Mouse (Mus musculus) midbrain, embryonic 13.5 days (tissue): Measurements from ENCODE around the gene Itpr2. TPM values are rescaled to one million over a fixed set of nuclear protein-coding genes. Genes with fewer than 3 reads are reported as not detected.

Source experiments
- ATAC-seq: fragments of 200-750 bp; cut with Nextera tagmentation; 2 replicates; pipeline ENCODE4 v1.8.0; 2017; ENCODE audit warnings: mild to moderate bottlenecking, moderate TSS enrichment, moderate library complexity
- H3K27ac ChIP-seq: fragments of 300-500 bp; sonication (generic); 2 replicates; pipeline ENCODE4 v1.5.1; 2015; ENCODE audit warnings: inconsistent platforms, mild to moderate bottlenecking, moderate library complexity
- H3K27me3 ChIP-seq: fragments of 300-500 bp; sonication (generic); 2 replicates; pipeline ENCODE4 v1.6.1; 2015; ENCODE audit warnings: mild to moderate bottlenecking, inconsistent platforms
- H3K36me3 ChIP-seq: fragments of 300-500 bp; sonication (generic); 2 replicates; pipeline ENCODE4 v1.6.1; 2015; ENCODE audit warnings: mild to moderate bottlenecking, inconsistent platforms
- H3K4me1 ChIP-seq: fragments of 300-500 bp; sonication (generic); replicated peaks from 2 replicates; pipeline ENCODE4 v1.6.1; 2015; ENCODE audit warnings: inconsistent platforms
- H3K4me2 ChIP-seq: fragments of 300-500 bp; sonication (generic); replicated peaks from 2 replicates; pipeline ENCODE4 v1.6.1; 2015; ENCODE audit warnings: moderate library complexity, mild to moderate bottlenecking, inconsistent platforms
- H3K4me3 ChIP-seq: fragments of 300-500 bp; sonication (generic); replicated peaks from 2 replicates; pipeline ENCODE4 v1.5.1; 2015; ENCODE audit warnings: mild to moderate bottlenecking, inconsistent platforms
- H3K9ac ChIP-seq: fragments of 300-500 bp; sonication (generic); replicated peaks from 2 replicates; pipeline ENCODE4 v1.6.1; 2015; ENCODE audit warnings: mild to moderate bottlenecking, inconsistent platforms
- H3K9me3 ChIP-seq: fragments of 300-500 bp; sonication (generic); 2 replicates; pipeline ENCODE4 v1.6.1; 2016; ENCODE audit warnings: mild to moderate bottlenecking, inconsistent platforms
- WGBS: fragments of 180-500 bp; shearing (Covaris S2); methylation state at CpG from one replicate; pipeline ENCODE4 v1.1.7; 2015; 5-methylcytosine and 5-hydroxymethylcytosine counted together
- polyA plus RNA-seq: library from polyadenylated mRNA; unstranded; fragments of >200 nt; fragmentation: Nextera tagmentation; extraction: Ambion mirVana; gene quantifications from 2 replicates; pipeline ENCODE4 v1.2.1, GENCODE M21; 2015

The Itpr2 gene
- polyA plus RNA-seq, 1 experiment from 2014 or later = 4.5 TPM

- Histone ChIP-seq H3K4me3 (no peak overlapping the region), H3K27me3 (no peaks in the 10 kb centered on the region), H3K4me1 (peaks cover 5% of the 10 kb centered on the region), H3K36me3 (no peaks in the 10 kb centered on the region), H3K4me2 (no peak overlapping the region), H3K9ac (no peak overlapping the region), H3K27ac (no peak overlapping the region), H3K9me3 (no peaks in the 10 kb centered on the region)
- no peak for ATAC-seq
- 90% methylated on average over 6 of the region's 6 CpGs for WGBS
Measured at GRCm38 (mm10) chr6:146120172-146120571, 381.9 kb downstream of the Itpr2 start.

GRCm38 (mm10) chr6:146114731-146115302, 387.2 kb downstream of the Itpr2 start:
- Histone ChIP-seq H3K9ac (peak overlapping the region; percentile 48; the same call in 1 of the 2 replicates), H3K4me3 (no peak overlapping the region), H3K36me3 (no peaks in the 10 kb centered on the region), H3K27ac (peak overlapping the region; percentile 20; the same call in 1 of the 2 replicates), H3K4me1 (peaks cover 51% of the 10 kb centered on the region), H3K9me3 (no peaks in the 10 kb centered on the region), H3K4me2 (peak overlapping the region; percentile 42), H3K27me3 (no peaks in the 10 kb centered on the region)
- ATAC-seq = peak; percentile 81
- WGBS = 2% methylated on average over 12 of the region's 12 CpGs

DNA sequence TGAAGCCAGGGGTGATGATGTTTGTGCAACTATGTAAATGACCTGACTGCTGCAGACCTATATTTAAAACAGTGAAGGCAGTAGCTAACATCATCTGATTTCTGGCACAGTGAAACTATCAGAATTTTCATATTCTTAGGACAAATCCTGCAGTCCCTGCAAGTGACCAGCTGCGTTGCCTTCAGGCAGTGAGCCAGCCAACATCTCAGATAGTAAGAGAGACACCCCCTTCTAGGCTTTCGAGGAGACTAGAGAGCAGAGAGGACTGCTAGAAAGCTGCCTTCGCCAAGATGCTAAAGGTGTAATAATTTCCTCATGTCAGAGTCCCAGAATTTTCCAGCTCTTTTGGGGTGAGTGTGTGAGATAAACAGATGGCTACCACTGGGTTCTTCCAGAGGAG, 388.0 kb downstream of the Itpr2 start:
- no peak for ATAC-seq
- Histone ChIP-seq H3K27me3 (no peaks in the 10 kb centered on the region), H3K4me1 (peaks cover 51% of the 10 kb centered on the region), H3K9ac (no peak overlapping the region), H3K4me2 (no peak overlapping the region), H3K27ac (no peak overlapping the region; the same call in 1 of the 2 replicates), H3K9me3 (no peaks in the 10 kb centered on the region), H3K4me3 (no peak overlapping the region), H3K36me3 (no peaks in the 10 kb centered on the region)
- 72% methylated on average over 3 of the region's 3 CpGs for WGBS

- Histone ChIP-seq H3K9ac (no peak overlapping the region), H3K4me1 (peaks cover 51% of the 10 kb centered on the region), H3K27ac (no peak overlapping the region), H3K36me3 (no peaks in the 10 kb centered on the region), H3K9me3 (no peaks in the 10 kb centered on the region), H3K4me3 (no peak overlapping the region), H3K4me2 (no peak overlapping the region), H3K27me3 (no peaks in the 10 kb centered on the region)
- 0 out of 2 replicates have a peak, but pooled peaks have one; percentile 1 for ATAC-seq
- WGBS = 81% methylated on average over 4 of the region's 4 CpGs
Measured at GRCm38 (mm10) chr6:146113085-146113484, 388.9 kb downstream of the Itpr2 start.

DNA sequence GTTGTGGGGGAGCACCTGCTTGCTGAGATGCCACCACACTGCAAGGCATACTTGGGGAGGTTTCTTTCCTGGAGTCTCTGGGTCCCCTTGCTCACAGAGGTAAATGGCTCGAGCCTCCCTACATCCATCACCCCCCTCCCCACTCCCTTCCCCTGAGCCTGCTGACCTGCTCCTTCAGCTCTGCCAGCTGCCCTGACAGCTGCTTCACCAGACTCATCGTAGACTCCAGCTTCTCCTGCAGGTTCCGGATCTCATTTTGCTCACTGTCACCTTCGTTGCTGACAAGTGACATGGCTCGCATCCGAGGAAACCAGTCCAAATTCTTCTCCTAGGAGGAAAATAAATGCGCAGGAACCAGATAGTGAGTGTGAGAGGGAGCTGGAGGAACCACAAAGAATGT, 389.8 kb downstream of the Itpr2 start:
- H3K27me3 ChIP-seq = no peaks in the 10 kb centered on the region
- H3K27ac ChIP-seq = peak overlapping the region; percentile 69
- no peak overlapping the region for H3K4me2 ChIP-seq
- 46% methylated on average over 7 of the region's 7 CpGs for WGBS
- no peaks in the 10 kb centered on the region for H3K36me3 ChIP-seq
- no peak overlapping the region; the same call in 1 of the 2 replicates for H3K9ac ChIP-seq
- ATAC-seq = no peak
- H3K9me3 ChIP-seq = no peaks in the 10 kb centered on the region
- peaks cover 51% of the 10 kb centered on the region for H3K4me1 ChIP-seq
- no peak overlapping the region for H3K4me3 ChIP-seq

DNA sequence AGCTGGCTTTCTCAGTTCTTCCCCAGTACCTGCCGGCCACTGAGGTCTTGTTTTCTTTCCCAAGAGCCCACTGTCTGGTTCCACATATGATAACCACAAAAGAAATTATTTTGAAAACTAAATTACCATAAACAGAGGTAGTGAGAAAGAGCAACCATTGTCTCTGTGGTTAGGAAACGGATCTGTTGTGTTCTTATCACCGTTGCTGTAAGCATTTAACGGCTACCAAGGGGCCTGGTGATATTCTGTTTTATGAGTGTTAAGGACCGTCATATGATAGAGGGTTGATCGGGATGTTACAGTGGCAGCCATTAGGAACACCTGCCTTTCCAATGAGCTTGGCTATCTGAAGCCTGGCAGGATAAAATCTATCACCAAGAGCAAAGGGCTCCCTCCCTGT, 390.2 kb downstream of the Itpr2 start:
- no peaks in the 10 kb centered on the region for H3K27me3 ChIP-seq
- H3K4me3 ChIP-seq = no peak overlapping the region
- WGBS = 45% methylated on average over 6 of the region's 6 CpGs
- ATAC-seq = peak; percentile 25; the same call in 1 of the 2 replicates
- H3K27ac ChIP-seq = peak overlapping the region; percentile 69
- no peaks in the 10 kb centered on the region for H3K36me3 ChIP-seq
- no peak overlapping the region; the same call in 1 of the 2 replicates for H3K9ac ChIP-seq
- no peaks in the 10 kb centered on the region for H3K9me3 ChIP-seq
- H3K4me2 ChIP-seq = no peak overlapping the region
- H3K4me1 ChIP-seq = peaks cover 51% of the 10 kb centered on the region

DNA sequence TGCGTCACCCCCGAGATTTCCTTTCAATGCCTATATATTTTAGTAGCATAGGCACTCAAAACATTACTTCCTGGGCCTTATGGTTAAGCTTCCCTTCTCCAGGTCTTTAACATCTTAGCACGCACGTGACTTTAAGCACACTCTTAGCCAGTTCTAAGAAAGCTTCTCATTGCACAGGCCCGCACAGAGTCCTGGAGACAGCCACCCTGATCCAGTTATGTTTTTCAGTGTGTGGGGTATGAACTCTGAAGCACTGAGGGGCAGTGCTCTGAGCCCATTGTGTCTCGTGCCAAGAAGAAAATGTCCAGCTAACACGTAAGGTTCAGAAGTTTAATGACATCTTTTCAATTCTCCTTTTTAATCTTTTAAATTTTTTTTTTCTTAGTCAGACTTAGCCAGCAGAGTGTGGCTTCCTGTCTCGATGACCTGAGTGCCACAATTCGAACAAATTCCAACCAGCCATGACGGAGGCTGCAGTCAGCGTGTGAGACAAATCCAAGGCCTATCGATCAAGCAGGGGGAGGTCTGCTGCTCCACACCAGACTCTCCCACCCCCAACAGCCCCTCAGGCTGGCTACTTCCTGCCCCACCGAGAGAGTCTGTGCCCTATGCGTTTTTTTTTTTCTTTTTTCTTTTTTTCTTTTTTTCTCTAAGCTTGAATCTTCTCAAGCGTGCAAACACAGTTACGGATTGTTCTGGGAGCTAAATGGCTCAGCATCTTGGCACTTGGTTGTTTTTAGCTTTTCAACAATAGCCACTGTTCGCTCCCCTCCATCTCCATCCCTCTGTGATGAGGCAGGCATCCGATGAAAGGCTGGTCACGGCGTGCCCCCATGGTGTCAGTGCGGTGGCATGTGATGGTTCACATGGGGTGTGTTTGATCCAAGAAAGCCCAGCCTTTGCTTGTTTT, 390.9 kb downstream of the Itpr2 start:
- Histone ChIP-seq H3K4me1 (peaks cover 51% of the 10 kb centered on the region), H3K36me3 (no peaks in the 10 kb centered on the region), H3K27me3 (no peaks in the 10 kb centered on the region), H3K4me2 (peak overlapping the region; percentile 13; the same call in 1 of the 2 replicates), H3K27ac (peak overlapping the region; percentile 69), H3K4me3 (no peak overlapping the region), H3K9ac (no peak overlapping the region), H3K9me3 (no peaks in the 10 kb centered on the region)
- 22% methylated on average over 21 of the region's 21 CpGs for WGBS
- ATAC-seq = peak; percentile 76

DNA sequence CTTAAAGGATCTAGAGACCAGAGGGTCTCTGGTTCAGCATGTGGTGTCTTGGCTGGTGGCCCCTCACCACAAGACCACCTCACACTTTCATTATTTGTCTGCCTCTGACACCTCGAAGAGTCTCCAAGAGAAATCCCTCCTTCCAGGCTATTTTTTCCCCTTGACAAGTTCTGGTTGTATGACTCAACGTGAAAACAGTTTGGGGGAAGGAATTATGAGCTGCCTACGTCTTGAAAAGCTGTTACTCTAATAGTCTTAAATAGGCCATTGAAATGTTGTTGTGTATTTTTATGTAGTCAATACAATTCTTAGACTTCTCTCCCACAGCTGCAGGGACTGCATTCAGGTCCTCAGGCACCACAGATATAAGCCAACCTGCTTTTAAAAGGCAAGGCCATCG, 391.6 kb downstream of the Itpr2 start:
- H3K27ac ChIP-seq = no peak overlapping the region; the same call in 1 of the 2 replicates
- H3K4me2 ChIP-seq = no peak overlapping the region
- no peak for ATAC-seq
- no peaks in the 10 kb centered on the region for H3K27me3 ChIP-seq
- H3K36me3 ChIP-seq = no peaks in the 10 kb centered on the region
- no peak overlapping the region for H3K4me3 ChIP-seq
- H3K4me1 ChIP-seq = peaks cover 49% of the 10 kb centered on the region
- H3K9me3 ChIP-seq = no peaks in the 10 kb centered on the region
- H3K9ac ChIP-seq = no peak overlapping the region
- 63% methylated on average over 4 of the region's 4 CpGs for WGBS

DNA sequence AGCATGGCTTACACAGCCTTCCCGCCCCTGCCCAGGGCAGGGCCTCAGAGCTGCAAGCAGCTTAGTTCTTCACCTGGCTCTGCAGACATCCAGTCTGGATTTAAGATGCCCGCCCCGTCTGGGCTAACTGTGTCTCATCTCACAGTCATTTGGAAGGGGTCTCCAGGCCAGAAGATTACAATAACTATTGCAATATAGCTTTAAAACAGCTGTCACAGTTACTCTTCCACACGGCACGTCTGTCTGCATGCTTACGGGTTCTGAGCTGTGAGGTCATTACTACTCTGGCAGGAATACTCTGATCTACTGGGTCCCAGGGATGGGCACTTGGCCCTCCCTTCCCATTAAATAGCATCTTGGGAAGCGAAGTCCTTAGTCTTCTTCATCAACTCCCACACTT, 393.3 kb downstream of the Itpr2 start:
- H3K9me3 ChIP-seq = no peaks in the 10 kb centered on the region
- no peaks in the 10 kb centered on the region for H3K36me3 ChIP-seq
- H3K9ac ChIP-seq = no peak overlapping the region
- H3K27me3 ChIP-seq = no peaks in the 10 kb centered on the region
- WGBS = 76% methylated on average over 7 of the region's 7 CpGs
- no peak for ATAC-seq
- H3K4me1 ChIP-seq = peaks cover 32% of the 10 kb centered on the region
- H3K27ac ChIP-seq = no peak overlapping the region
- H3K4me3 ChIP-seq = no peak overlapping the region
- H3K4me2 ChIP-seq = no peak overlapping the region

- no peak overlapping the region for H3K4me3 ChIP-seq
- ATAC-seq = no peak
- H3K27ac ChIP-seq = no peak overlapping the region
- H3K4me2 ChIP-seq = no peak overlapping the region
- no peaks in the 10 kb centered on the region for H3K36me3 ChIP-seq
- WGBS = 87% methylated on average over 4 of the region's 4 CpGs
- H3K4me1 ChIP-seq = peaks cover 18% of the 10 kb centered on the region
- H3K9me3 ChIP-seq = 0 out of 2 replicates have a peak, but pooled peaks cover 2% of the 10 kb centered on the region
- no peaks in the 10 kb centered on the region for H3K27me3 ChIP-seq
- no peak overlapping the region for H3K9ac ChIP-seq
Measured at GRCm38 (mm10) chr6:146107117-146107832, 394.7 kb downstream of the Itpr2 start.

DNA sequence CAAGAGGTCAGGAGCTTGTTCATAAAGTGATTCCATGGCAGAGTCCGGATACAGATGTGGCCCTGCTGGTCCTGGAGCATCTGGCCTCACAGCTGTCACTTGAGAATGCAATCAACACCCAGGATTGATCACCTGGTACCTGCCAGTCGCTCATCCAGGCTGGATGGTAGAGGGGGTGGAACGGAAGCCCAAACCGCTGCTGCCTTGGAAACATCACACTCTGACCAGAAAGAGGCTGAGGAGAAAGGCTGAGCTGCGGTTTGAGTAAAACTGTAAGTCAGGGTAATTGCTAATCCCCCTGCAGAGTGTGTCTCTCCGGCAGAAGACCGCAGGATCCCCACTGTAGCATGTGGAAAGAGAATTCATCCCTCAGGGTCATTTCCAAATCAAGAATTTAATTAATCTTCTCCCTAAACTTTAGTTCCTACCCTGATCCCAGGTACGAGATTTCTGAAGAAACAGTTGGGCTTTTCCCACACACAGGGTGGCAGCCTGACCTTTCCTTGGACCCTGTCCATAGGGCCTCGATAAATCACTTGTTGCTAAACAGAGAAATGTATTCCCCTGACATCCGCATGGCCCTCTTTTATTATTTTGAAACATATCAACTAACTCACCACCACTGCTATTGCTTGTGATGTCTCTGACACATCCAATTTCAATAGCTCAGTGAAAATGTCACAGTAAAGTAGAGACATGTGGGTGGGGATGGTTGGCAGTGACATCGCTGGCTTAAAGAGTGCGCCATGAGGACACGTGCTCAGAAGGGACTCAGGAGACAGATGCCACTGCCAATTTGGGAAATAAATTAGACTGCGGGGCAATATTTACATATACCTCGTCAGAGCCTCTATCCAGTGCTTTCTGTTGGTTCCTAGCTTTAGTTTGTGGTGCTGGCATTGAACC, 418.7 kb downstream of the Itpr2 start:
- Histone ChIP-seq H3K9me3 (peaks cover 5% of the 10 kb centered on the region; the same call in 1 of the 2 replicates), H3K9ac (no peak overlapping the region), H3K4me3 (no peak overlapping the region), H3K27ac (no peak overlapping the region), H3K4me1 (peaks cover 10% of the 10 kb centered on the region; the same call in 1 of the 2 replicates), H3K27me3 (no peaks in the 10 kb centered on the region), H3K4me2 (no peak overlapping the region), H3K36me3 (no peaks in the 10 kb centered on the region)
- ATAC-seq = no peak
- WGBS = 75% methylated on average over 15 of the region's 15 CpGs
